In genomic region chr7:125551766-125552709, GRCm38 (mm10) we compare ENCODE assay signal across 8 mouse cellular contexts. TPM values are rescaled to one million over a fixed set of nuclear protein-coding genes. Genes with fewer than 3 reads are reported as not detected.
DNase-seq lines count a peak whose midpoint lies in the region; ATAC-seq and TF ChIP-seq lines count a peak whose summit lies in the region.

Gene Il4ra, plus strand, starts transcription at chr7:125552120.

- H3K9ac ChIP-seq in MEL (ENCODE audit: control insufficient read depth, low read depth, low read length, poor library complexity, severe bottlenecking) = peak within 1 kb of the TSS; percentile 73
- peak within 1 kb of the TSS; percentile 41 for H3K9ac ChIP-seq in forebrain, embryonic 15.5 days (replicated peaks)
- H3K9ac ChIP-seq in lung, embryonic 14.5 days = peak within 1 kb of the TSS; percentile 69

- H3K4me1 ChIP-seq in MEL (ENCODE audit: control insufficient read depth in 1 of 2, insufficient read depth in 2 of 2, low read length in 2 of 2) = peaks cover 5 to 35% of the 10 kb centered on the region in 2 experiments
- H3K4me1 ChIP-seq in forebrain, embryonic 15.5 days = peaks cover 11% of the 10 kb centered on the region
- 0 out of 2 replicates have a peak, but pooled peaks cover 4% of the 10 kb centered on the region for H3K4me1 ChIP-seq in lung, embryonic 14.5 days (ENCODE audit: insufficient read depth)

- H3K36me3 ChIP-seq in MEL (ENCODE audit: control insufficient read depth in 1 of 2, insufficient read depth in 2 of 2, low read length in 2 of 2) = peaks cover 0 to 12% of the 10 kb centered on the region in 2 experiments; a peak in 2 of 4 replicates
- H3K36me3 ChIP-seq in forebrain, embryonic 15.5 days = no peaks in the 10 kb centered on the region
- no peaks in the 10 kb centered on the region for H3K36me3 ChIP-seq in lung, embryonic 14.5 days (ENCODE audit: insufficient read depth)

- intact Hi-C loops in heart, postnatal 14 days (cut with DNase I) = loop anchor here (1.0 to 2.0 kb wide), 2 partner anchors 27 to 61 kb away; partner anchors contain the start of gene Nsmce1

- H3K27me3 ChIP-seq in MEL (ENCODE audit: control insufficient read depth in 1 of 2, insufficient read depth in 2 of 2, low read length in 2 of 2) = no peaks in the 10 kb centered on the region
- H3K27me3 ChIP-seq in forebrain, embryonic 15.5 days = no peaks in the 10 kb centered on the region; the same call in 1 of the 2 replicates
- H3K27me3 ChIP-seq in lung, embryonic 14.5 days (ENCODE audit: insufficient read depth, low read length) = 0 out of 2 replicates have a peak, but pooled peaks cover 3% of the 10 kb centered on the region

- peak within 1 kb of the TSS; percentile 68 to 73 for H3K4me3 ChIP-seq in MEL (ENCODE audit: control insufficient read depth in 1 of 2, insufficient read depth in 1 of 2, low read depth in 2 of 2, low read length in 2 of 2)
- H3K4me3 ChIP-seq in forebrain, embryonic 15.5 days = peak within 1 kb of the TSS; percentile 45
- H3K4me3 ChIP-seq in lung, embryonic 14.5 days (ENCODE audit: low read depth, low read length) = peak within 1 kb of the TSS; percentile 59

- H3K27ac ChIP-seq in MEL (ENCODE audit: control insufficient read depth, low read depth, low read length) = no peak within 1 kb of the TSS
- no peak within 1 kb of the TSS for H3K27ac ChIP-seq in forebrain, embryonic 15.5 days (replicated peaks)
- H3K27ac ChIP-seq in lung, embryonic 14.5 days (ENCODE audit: low read depth) = peak within 1 kb of the TSS; percentile 4

- peak within 1 kb of the TSS; percentile 79 for H3K4me2 ChIP-seq in forebrain, embryonic 15.5 days (replicated peaks)
- H3K4me2 ChIP-seq in lung, embryonic 14.5 days = peak within 1 kb of the TSS; percentile 85

- H3K79me2 ChIP-seq in MEL (ENCODE audit: control insufficient read depth, insufficient read depth, low read length, poor library complexity) = no peaks in the 10 kb centered on the region

- peak in 1 of 2 experiments; percentile 37; a peak in 3 of 4 replicates for TF ChIP-seq POLR2A in MEL (IDR thresholded peaks at IDR 0.05; ENCODE audit: control insufficient read depth in 1 of 2, insufficient read depth in 1 of 2, low read depth in 1 of 2, low read length in 2 of 2, poor library complexity in 1 of 2)

- peak; percentile 92 for DNase-seq in MEL (ENCODE audit: low read depth, low spot score)
- DNase-seq in cerebellum, adult 11-12 months = peak; percentile 37
- peak; percentile 90 to 91 for DNase-seq in heart, postnatal 14 days
- peak; percentile 87 for DNase-seq in large intestine, adult 2 months (ENCODE audit: low read depth, low spot score)
- DNase-seq in lung, embryonic 14.5 days = peak; percentile 94
- peak; percentile 85 for DNase-seq in testis, postnatal 14 days (ENCODE audit: low spot score)

- no peak for TF ChIP-seq CTCF in MEL (IDR thresholded peaks at IDR 0.05 in 2 of 3, conservative IDR thresholded peaks at IDR 0.05 in 1 of 3; ENCODE audit: control insufficient read depth in 1 of 3, insufficient read depth in 1 of 3, low read depth in 2 of 3, low read length in 3 of 3, poor library complexity in 1 of 3, severe bottlenecking in 1 of 3)
- TF ChIP-seq CTCF in lung, embryonic 14.5 days (IDR thresholded peaks at IDR 0.05; ENCODE audit: low read depth) = peak; percentile 55

- no peak for TF ChIP-seq EP300 in MEL (IDR thresholded peaks at IDR 0.05; ENCODE audit: low read depth in 1 of 2, low read length in 2 of 2)

- H3K9me3 ChIP-seq in MEL (replicated peaks; ENCODE audit: insufficient read depth, low read length) = no peaks in the 10 kb centered on the region
- no peaks in the 10 kb centered on the region for H3K9me3 ChIP-seq in forebrain, embryonic 15.5 days
- no peaks in the 10 kb centered on the region for H3K9me3 ChIP-seq in lung, embryonic 14.5 days (ENCODE audit: low read depth, low read length)

- WGBS in forebrain, embryonic 15.5 days = 1% methylated on average over 52 of the region's 52 CpGs
- 1% methylated on average over 52 of the region's 52 CpGs for WGBS in large intestine, adult 2 months
- WGBS in lung, embryonic 14.5 days = 2% methylated on average over 52 of the region's 52 CpGs

- no peak for TF ChIP-seq RAD21 in MEL (IDR thresholded peaks at IDR 0.05; ENCODE audit: low read depth, low read length)

- ATAC-seq in forebrain, embryonic 15.5 days (replicated peaks) = peak; percentile 92
- peak; percentile 95 for ATAC-seq in lung, embryonic 14.5 days (ENCODE audit: insufficient read depth)
- ATAC-seq in neutrophil, adult 5-6 weeks (ENCODE audit: extremely low read depth, insufficient number of reproducible peaks, low FRiP score, poor library complexity, severe bottlenecking) = peak; percentile 87

TF ChIP-seq in MEL, 35 proteins besides CTCF, POLR2A, EP300 and RAD21:
- TF ChIP-seq MAX (IDR thresholded peaks at IDR 0.05; ENCODE audit: low read length) = 0 out of 2 replicates have a peak, but pooled peaks have one; percentile 26
- TF ChIP-seq MXI1 (IDR thresholded peaks at IDR 0.05; ENCODE audit: low read depth, low read length) = peak; percentile 62; the same call in 1 of the 2 replicates
- TF ChIP-seq TBP (IDR thresholded peaks at IDR 0.05; ENCODE audit: low read depth, low read length) = peak; percentile 59; the same call in 1 of the 2 replicates
- TF ChIP-seq SIN3A (IDR thresholded peaks at IDR 0.05; ENCODE audit: low read length) = peak; percentile 41; the same call in 1 of the 2 replicates
- no peak for TF ChIP-seq ETS1 (IDR thresholded peaks at IDR 0.05; ENCODE audit: low read depth, low read length)
- no peak for TF ChIP-seq MAZ (IDR thresholded peaks at IDR 0.05; ENCODE audit: low read depth, low read length)
- no peak for TF ChIP-seq BHLHE40 (IDR thresholded peaks at IDR 0.05; ENCODE audit: borderline replicate concordance, low read depth, low read length)
- no peak for TF ChIP-seq CHD1 (IDR thresholded peaks at IDR 0.05; ENCODE audit: low read depth, low read length)
TF ChIP-seq in MEL: peak in this region for 4.

RNA-seq across cellular contexts. Expression of gene Il4ra, which starts in this region (rescaled TPM):
- total RNA-seq in MEL (2012; rRNA removed) = 2.9 and 3.6 TPM in 2 replicates
- 1 to 10 TPM in 1 of 2 experiments, not detected in 1; 5.0 TPM for polyA plus RNA-seq in MEL (2012; ENCODE audit: insufficient read depth in 1 of 2, insufficient read length in 2 of 2, low read depth in 1 of 2, low replicate concordance in 2 of 2, missing spikeins in 1 of 2)
- 2.1 and 2.2 TPM in 2 replicates for polyA plus RNA-seq in forebrain, embryonic 15.5 days (2015; fragmentation: Nextera tagmentation; extraction: Ambion mirVana)
- total RNA-seq in heart, postnatal 14 days (2021) = 10 to 100 TPM; 20.0 to 20.3 TPM
- polyA plus RNA-seq in large intestine, adult 2 months (2012; rRNA removed) = 43.9 and 64.3 TPM in 2 replicates
- polyA plus RNA-seq in lung, embryonic 14.5 days (2014; fragmentation: Nextera tagmentation; extraction: Ambion mirVana) = 11.3 and 12.6 TPM in 2 replicates
- total RNA-seq in neutrophil, adult 5-6 weeks (2017) = 258 TPM in 2 replicates

Comparison
In these comparisons a context has a peak if more than half of its experiments do, and no peak if none do; other contexts are left out.
1. RNA of gene Il4ra (total RNA-seq): 258 TPM in neutrophil, adult 5-6 weeks; 20.0 to 20.3 TPM in heart, postnatal 14 days and 2.9 to 3.6 TPM in MEL; every median in the first group is over 10 times any median in the second.
2. DNase-seq: peak in every context shown above with its lines; median percentile 94 in lung, embryonic 14.5 days; 92 in MEL; 90 in heart, postnatal 14 days; 87 in large intestine, adult 2 months; 85 in testis, postnatal 14 days; 37 in cerebellum, adult 11-12 months.
3. Peak in every context shown above with its lines, with median percentiles within 50 percentile points of each other: H3K4me3 ChIP-seq, H3K9ac ChIP-seq and ATAC-seq.